ENCODE assay signal across 23 mouse cellular contexts in the genomic region with DNA sequence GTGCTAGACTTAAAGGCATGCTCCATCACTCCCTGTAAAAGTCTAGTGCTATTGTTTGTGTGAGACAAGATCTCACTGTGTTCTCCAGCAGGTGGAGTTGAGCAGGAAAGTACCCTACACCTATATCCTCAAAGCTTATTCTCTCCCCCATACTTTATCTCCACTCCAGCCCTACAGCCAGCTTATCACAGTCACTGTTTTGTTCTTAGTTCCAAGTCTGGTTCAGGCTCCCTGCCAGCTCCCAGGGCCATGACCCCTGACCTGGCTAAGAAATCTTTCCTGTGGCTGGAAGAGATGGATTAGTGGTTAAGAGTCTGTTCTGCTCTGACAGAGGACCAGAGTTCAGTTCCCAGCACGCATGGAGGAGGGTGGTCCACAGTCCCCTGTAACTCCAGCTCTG. TPM values are rescaled to one million over a fixed set of nuclear protein-coding genes. Genes with fewer than 3 reads are reported as not detected.
A peak's percentile ranks its signal among the peaks of the same experiment; 100 is the strongest.
DNase-seq lines count a peak whose midpoint lies in the region; ATAC-seq and TF ChIP-seq lines count a peak whose summit lies in the region.
"Had no signal": no experiment of that assay in that cellular context is flagged by ENCODE, and none has a peak within 500 bp of the region (broad histone marks: within the 10 kb centered on the region; RNA-seq: fewer than 3 reads in every experiment).

No protein-coding gene starts in this region.

- ATAC-seq in liver, embryonic 11.5 days (replicated peaks; ENCODE audit: low FRiP score), result no peak
- ATAC-seq in megakaryocyte-erythroid progenitor cell, adult 5-6 weeks (replicated peaks; ENCODE audit: low FRiP score, low TSS enrichment, poor library complexity, severe bottlenecking), result 0 out of 2 replicates have a peak, but pooled peaks have one; percentile 38

- no peak for TF ChIP-seq POLR2A in liver, adult 2 months (IDR thresholded peaks at IDR 0.05; ENCODE audit: extremely low read depth, insufficient read depth, low read length)

- H3K4me3 ChIP-seq in liver, adult 2 months (ENCODE audit: insufficient read depth, low read depth, low read length), result no peak overlapping the region
- H3K4me3 ChIP-seq in liver, embryonic 11.5 days (ENCODE audit: low read depth, low read length), result no peak overlapping the region
- H3K4me3 ChIP-seq: forebrain, embryonic 12.5 days; heart, adult 2 months; heart, embryonic 15.5 days; limb, embryonic 13.5 days; liver, embryonic 15.5 days; midbrain, embryonic 12.5 days; neural tube, embryonic 12.5 days had no signal

- no peak for TF ChIP-seq CTCF in liver, adult 2 months (IDR thresholded peaks at IDR 0.05; ENCODE audit: low read depth, low read length)

- no peaks in the 10 kb centered on the region for H3K9me3 ChIP-seq in liver, embryonic 11.5 days (ENCODE audit: control insufficient read depth, low read length)
- H3K9me3 ChIP-seq: forebrain, embryonic 12.5 days; heart, embryonic 15.5 days; liver, embryonic 15.5 days; midbrain, embryonic 12.5 days; neural tube, embryonic 12.5 days had no signal

- 0% methylated on average over 1 of the region's 1 CpGs for WGBS in liver, adult 2 months
- WGBS in liver, embryonic 11.5 days, result 67% methylated on average over 1 of the region's 1 CpGs

- no peak overlapping the region for H3K27ac ChIP-seq in liver, adult 2 months (replicated peaks; ENCODE audit: insufficient read depth, low read depth, low read length)
- H3K27ac ChIP-seq in liver, embryonic 11.5 days (ENCODE audit: low read depth, low read length), result no peak overlapping the region
- H3K27ac ChIP-seq: forebrain, embryonic 12.5 days; heart, adult 2 months; heart, embryonic 15.5 days; limb, embryonic 13.5 days; liver, embryonic 15.5 days; macrophage; midbrain, embryonic 12.5 days; neural tube, embryonic 12.5 days had no signal

- no peak overlapping the region for H3K9ac ChIP-seq in liver, adult 2 months (ENCODE audit: low read depth, low read length)
- H3K9ac ChIP-seq in liver, embryonic 11.5 days (ENCODE audit: low read depth, low read length), result no peak overlapping the region
- H3K9ac ChIP-seq: forebrain, embryonic 12.5 days; heart, embryonic 15.5 days; limb, embryonic 13.5 days; liver, embryonic 15.5 days; midbrain, embryonic 12.5 days; neural tube, embryonic 12.5 days had no signal

- no peak overlapping the region for H3K4me2 ChIP-seq in liver, embryonic 11.5 days
- H3K4me2 ChIP-seq: forebrain, embryonic 12.5 days; heart, embryonic 15.5 days; limb, embryonic 13.5 days; liver, embryonic 15.5 days; midbrain, embryonic 12.5 days; neural tube, embryonic 12.5 days had no signal

- 0 out of 2 replicates have a peak, but pooled peaks cover 1% of the 10 kb centered on the region for H3K27me3 ChIP-seq in liver, adult 2 months (ENCODE audit: control insufficient read depth, insufficient read depth, low read length)
- peaks cover 40% of the 10 kb centered on the region for H3K27me3 ChIP-seq in liver, embryonic 11.5 days (replicated peaks; ENCODE audit: control insufficient read depth, insufficient read depth, low read length)

- H3K79me2 ChIP-seq in liver, adult 2 months (ENCODE audit: control insufficient read depth, insufficient read depth, low read length), result no peaks in the 10 kb centered on the region

- DNase-seq in cerebellum, adult 11-12 months, result peak; percentile 43
- DNase-seq in cerebellum, postnatal 36 days, result no peak
- peak; percentile 71 for DNase-seq in liver, adult 2 months (ENCODE audit: extremely low read depth, low read depth, low spot score)
- DNase-seq in liver, embryonic 11.5 days (ENCODE audit: low spot score), result no peak
- peak; percentile 60 to 66 for DNase-seq in adrenal gland, adult 18-20 months (ENCODE audit: low spot score in 2 of 2)
- no peak for DNase-seq in gastrocnemius, postnatal 4 days (ENCODE audit: low spot score in 2 of 2)
- no peak for DNase-seq in urinary bladder, postnatal 25 days (ENCODE audit: low spot score)
- DNase-seq: cerebellum, adult 11 months; gastrocnemius, postnatal 10 days; kidney, adult 9 months; right cerebral cortex, postnatal 14 days; spleen, adult 18-20 months had no signal

- H3K36me3 ChIP-seq in liver, adult 2 months (ENCODE audit: control insufficient read depth, insufficient read depth, low read length), result no peaks in the 10 kb centered on the region
- no peaks in the 10 kb centered on the region for H3K36me3 ChIP-seq in liver, embryonic 11.5 days (ENCODE audit: control insufficient read depth, insufficient read depth, low read length)
- H3K36me3 ChIP-seq: forebrain, embryonic 12.5 days; heart, embryonic 15.5 days; limb, embryonic 13.5 days; liver, embryonic 15.5 days; midbrain, embryonic 12.5 days had no signal

- peaks cover 5% of the 10 kb centered on the region; the same call in 1 of the 2 replicates for H3K4me1 ChIP-seq in liver, adult 2 months (ENCODE audit: control insufficient read depth, insufficient read depth, low read length)
- H3K4me1 ChIP-seq in liver, embryonic 11.5 days (replicated peaks; ENCODE audit: control insufficient read depth, insufficient read depth, low read length), result no peaks in the 10 kb centered on the region
- H3K4me1 ChIP-seq: liver, embryonic 15.5 days; midbrain, embryonic 12.5 days had no signal

RNA-seq across cellular contexts. Expression of a gene that starts 6.8 kb away (rescaled TPM):
- total RNA-seq in liver, adult 2 months (2014; rRNA removed), result not detected in 2 replicates
- polyA plus RNA-seq in liver, adult 2 months (2012; rRNA removed), result 0.02 TPM in 1 of 2 replicates, not detected in the other
- 0.22 and 0.43 TPM in 2 replicates for polyA plus RNA-seq in liver, embryonic 11.5 days (2014; fragmentation: Nextera tagmentation; extraction: Ambion mirVana)
- 10 to 100 TPM in 1 of 2 experiments, 1 to 10 TPM in 1; 5.0 to 12.3 TPM for total RNA-seq in adrenal gland, adult 18-20 months (2021)
- total RNA-seq in megakaryocyte-erythroid progenitor cell, adult 5-6 weeks (2014; fragmentation: Nextera tagmentation), result not detected in 2 replicates
- total RNA-seq in megakaryocyte-erythroid progenitor cell, adult 5-6 weeks (2017), result not detected in 2 replicates
- total RNA-seq in gastrocnemius, postnatal 4 days (2021), result under 1 TPM; 0.54 to 0.60 TPM
- total RNA-seq: common myeloid progenitor, adult 5-6 weeks; hematopoietic stem cell, adult 5-6 weeks had no signal

RNA-seq across cellular contexts. Expression of a gene that starts 20.0 kb away (rescaled TPM):
- 606 and 614 TPM in 2 replicates for total RNA-seq in liver, adult 2 months (2014; rRNA removed)
- 224 and 235 TPM in 2 replicates for polyA plus RNA-seq in liver, adult 2 months (2012; rRNA removed)
- polyA plus RNA-seq in liver, embryonic 11.5 days (2014; fragmentation: Nextera tagmentation; extraction: Ambion mirVana), result 1,333 and 1,422 TPM in 2 replicates
- 1,000 to 10,000 TPM; 1,100 to 1,184 TPM for total RNA-seq in adrenal gland, adult 18-20 months (2021)
- total RNA-seq in megakaryocyte-erythroid progenitor cell, adult 5-6 weeks (2014; fragmentation: Nextera tagmentation), result 4,206 and 4,300 TPM in 2 replicates
- total RNA-seq in megakaryocyte-erythroid progenitor cell, adult 5-6 weeks (2017), result 1,746 and 2,000 TPM in 2 replicates
- 1,000 to 10,000 TPM; 1,153 to 1,224 TPM for total RNA-seq in gastrocnemius, postnatal 4 days (2021)

RNA-seq across cellular contexts. Expression of a gene that starts 23.6 kb away (rescaled TPM):
- total RNA-seq in liver, adult 2 months (2014; rRNA removed), result 0.37 and 0.54 TPM in 2 replicates
- 0.81 and 0.84 TPM in 2 replicates for polyA plus RNA-seq in liver, adult 2 months (2012; rRNA removed)
- polyA plus RNA-seq in liver, embryonic 11.5 days (2014; fragmentation: Nextera tagmentation; extraction: Ambion mirVana), result 2.1 and 2.2 TPM in 2 replicates
- total RNA-seq in adrenal gland, adult 18-20 months (2021), result 10 to 100 TPM in 1 of 2 experiments, 1 to 10 TPM in 1; 8.6 to 10.1 TPM
- total RNA-seq in megakaryocyte-erythroid progenitor cell, adult 5-6 weeks (2014; fragmentation: Nextera tagmentation), result 0.40 and 0.98 TPM in 2 replicates
- total RNA-seq in megakaryocyte-erythroid progenitor cell, adult 5-6 weeks (2017), result 0.38 TPM in 1 of 2 replicates, not detected in the other
- total RNA-seq in gastrocnemius, postnatal 4 days (2021), result 100 to 1,000 TPM; 240 to 241 TPM
- total RNA-seq: common myeloid progenitor, adult 5-6 weeks had no signal

RNA-seq across cellular contexts. Expression of a gene that starts 50.5 kb away (rescaled TPM):
- 0.20 and 0.37 TPM in 2 replicates for total RNA-seq in liver, adult 2 months (2014; rRNA removed)
- 0.44 and 0.55 TPM in 2 replicates for polyA plus RNA-seq in liver, adult 2 months (2012; rRNA removed)
- polyA plus RNA-seq in liver, embryonic 11.5 days (2014; fragmentation: Nextera tagmentation; extraction: Ambion mirVana), result 24.0 and 31.2 TPM in 2 replicates
- total RNA-seq in adrenal gland, adult 18-20 months (2021), result under 1 TPM; 0.45 to 0.63 TPM
- total RNA-seq in megakaryocyte-erythroid progenitor cell, adult 5-6 weeks (2014; fragmentation: Nextera tagmentation), result 2.4 and 9.8 TPM in 2 replicates
- 0.50 and 2.7 TPM in 2 replicates for total RNA-seq in megakaryocyte-erythroid progenitor cell, adult 5-6 weeks (2017)
- total RNA-seq in gastrocnemius, postnatal 4 days (2021), result 1 to 10 TPM; 1.5 to 1.9 TPM

Comparison
In these comparisons a context has a peak if more than half of its experiments do, and no peak if none do; other contexts are left out.
1. DNase-seq: peak in cerebellum, adult 11-12 months (single experiment), liver, adult 2 months (single experiment) and adrenal gland, adult 18-20 months (2 of 2); none in cerebellum, postnatal 36 days (0 of 2), liver, embryonic 11.5 days (single experiment), gastrocnemius, postnatal 4 days (0 of 2) and urinary bladder, postnatal 25 days (single experiment).
2. RNA of a gene that starts 23.6 kb away (total RNA-seq): 240 to 241 TPM in gastrocnemius, postnatal 4 days; 8.6 to 10.1 TPM in adrenal gland, adult 18-20 months, 0.38 to 0.98 TPM in megakaryocyte-erythroid progenitor cell, adult 5-6 weeks and 0.37 to 0.54 TPM in liver, adult 2 months; every median in the first group is over 10 times any median in the second.